Mouse (Mus musculus) natural killer cell, adult 2 months (primary cell): Measurements from ENCODE around the gene F2rl2.

Experiments
- DNase-seq, 2 experiments: peaks; one replicate each; pipeline ENCODE4 v3.0.0; 2022; ENCODE audit warnings: low spot score in 2 of 2

Gene F2rl2

GRCm38 (mm10) chr13:95697874-95698273, 1.2 kb downstream of the F2rl2 start:
- DNase-seq = no peak

- DNase-seq = no peak
Observed at GRCm38 (mm10) chr13:95703376-95703775, 6.7 kb downstream of the F2rl2 start.

GRCm38 (mm10) chr13:95705589-95705988, 8.9 kb downstream of the F2rl2 start:
- DNase-seq = no peak

- DNase-seq = no peak
Observed at GRCm38 (mm10) chr13:95712054-95712453, 15.4 kb downstream of the F2rl2 start.

GRCm38 (mm10) chr13:95712570-95713268, 16.1 kb downstream of the F2rl2 start:
- DNase-seq = peak; percentile 42 to 66

GRCm38 (mm10) chr13:95714271-95714975, 17.8 kb downstream of the F2rl2 start:
- DNase-seq = no peak

- no peak for DNase-seq
Observed at GRCm38 (mm10) chr13:95715356-95715755, 18.7 kb downstream of the F2rl2 start.

- peak; percentile 65 to 66 for DNase-seq
Observed at GRCm38 (mm10) chr13:95719320-95720232, 22.9 kb downstream of the F2rl2 start.

GRCm38 (mm10) chr13:95730491-95730890, 33.8 kb downstream of the F2rl2 start:
- DNase-seq = no peak

- no peak for DNase-seq
Observed at GRCm38 (mm10) chr13:95739651-95740050, 43.0 kb downstream of the F2rl2 start.

GRCm38 (mm10) chr13:95741813-95742689, 45.4 kb downstream of the F2rl2 start:
- DNase-seq = no peak

- no peak for DNase-seq
Observed at GRCm38 (mm10) chr13:95742881-95743466, 46.3 kb downstream of the F2rl2 start.

GRCm38 (mm10) chr13:95745451-95745850, 48.8 kb downstream of the F2rl2 start:
- DNase-seq = no peak

- peak; percentile 24 to 50 for DNase-seq
Observed at GRCm38 (mm10) chr13:95746509-95746908, 49.9 kb downstream of the F2rl2 start.

- DNase-seq = no peak
Observed at GRCm38 (mm10) chr13:95747101-95747500, 50.4 kb downstream of the F2rl2 start.

- no peak for DNase-seq
Observed at GRCm38 (mm10) chr13:95747541-95747940, 50.9 kb downstream of the F2rl2 start.
